Mouse (Mus musculus) heart, postnatal 0 days (tissue): Measurements from ENCODE around the gene Foxp1. TPM values are rescaled to one million over a fixed set of nuclear protein-coding genes. Genes with fewer than 3 reads are reported as not detected.

Source experiments
- ATAC-seq: fragments of 200-750 bp; cut with Nextera tagmentation; 2 replicates; pipeline ENCODE4 v1.8.0; 2017; ENCODE audit warnings: low read depth, moderate number of reproducible peaks, moderate library complexity; ENCODE audit not compliant: insufficient read depth
- DNase-seq: peaks from one replicate; pipeline ENCODE4 v3.0.0-alpha.2; 2016; ENCODE audit warnings: low spot score
- H3K27ac ChIP-seq: fragments of 300-500 bp; sonication (generic); 2 replicates; pipeline ENCODE4 v1.5.1; 2014; ENCODE audit warnings: low read depth, mild to moderate bottlenecking
- H3K27me3 ChIP-seq: fragments of 300-500 bp; sonication (generic); 2 replicates; pipeline ENCODE4 v1.6.1; 2014; ENCODE audit warnings: low read length, mixed read lengths; ENCODE audit not compliant: control insufficient read depth, insufficient read depth
- H3K36me3 ChIP-seq: fragments of 300-500 bp; sonication (generic); replicated peaks from 2 replicates; pipeline ENCODE4 v1.6.1; 2014; ENCODE audit warnings: low read length, mixed read lengths; ENCODE audit not compliant: control insufficient read depth, insufficient read depth
- H3K4me1 ChIP-seq: fragments of 300-500 bp; sonication (generic); 2 replicates; pipeline ENCODE4 v1.6.1; 2014; ENCODE audit warnings: antibody characterized with exemption; ENCODE audit not compliant: control insufficient read depth, insufficient read depth
- H3K4me2 ChIP-seq: fragments of 300-500 bp; sonication (generic); 2 replicates; pipeline ENCODE4 v1.6.1; 2014; ENCODE audit warnings: low read depth, mild to moderate bottlenecking, low read length, moderate library complexity
- H3K4me3 ChIP-seq: fragments of 300-500 bp; sonication (generic); 2 replicates; pipeline ENCODE4 v1.5.1; 2014; ENCODE audit warnings: low read depth, low read length
- H3K9ac ChIP-seq: fragments of 300-500 bp; sonication (generic); replicated peaks from 2 replicates; pipeline ENCODE4 v1.6.1; 2014; ENCODE audit warnings: low read depth, low read length, mixed read lengths
- H3K9me3 ChIP-seq: fragments of 300-500 bp; sonication (generic); replicated peaks from 2 replicates; pipeline ENCODE4 v1.6.1; 2016; ENCODE audit warnings: low read length; ENCODE audit not compliant: control insufficient read depth
- CTCF ChIP-seq: IDR thresholded peaks from 2 replicates; pipeline ENCODE4 v1.5.1; 2016; ENCODE audit warnings: antibody characterized with exemption, control low read depth, low read depth
- EP300 ChIP-seq: IDR thresholded peaks from 2 replicates; pipeline ENCODE4 v1.6.1; 2016; ENCODE audit warnings: antibody characterized with exemption, low read depth
- WGBS: fragments of 180-500 bp; shearing (Covaris S2); extraction: QIAGEN DNeasy Blood & Tissue Kit; methylation state at CpG from one replicate; pipeline ENCODE4 v1.1.7; 2014; 5-methylcytosine and 5-hydroxymethylcytosine counted together
- polyA plus RNA-seq: library from polyadenylated mRNA; unstranded; fragments of >200 nt; fragmentation: Nextera tagmentation; extraction: Ambion mirVana; gene quantifications from 2 replicates; pipeline ENCODE4 v1.2.1, GENCODE M21; 2015
- total RNA-seq: library from RNA; depleted of rRNA; stranded (reverse); fragments of >200 nt; gene quantifications from 2 replicates; pipeline ENCODE4 v1.2.3, GENCODE M21; 2014; ENCODE audit warnings: low replicate concordance

The Foxp1 gene
- total and polyA plus RNA-seq, 2 experiments from 2014 or later, result 40.7 to 88.1 TPM

DNA sequence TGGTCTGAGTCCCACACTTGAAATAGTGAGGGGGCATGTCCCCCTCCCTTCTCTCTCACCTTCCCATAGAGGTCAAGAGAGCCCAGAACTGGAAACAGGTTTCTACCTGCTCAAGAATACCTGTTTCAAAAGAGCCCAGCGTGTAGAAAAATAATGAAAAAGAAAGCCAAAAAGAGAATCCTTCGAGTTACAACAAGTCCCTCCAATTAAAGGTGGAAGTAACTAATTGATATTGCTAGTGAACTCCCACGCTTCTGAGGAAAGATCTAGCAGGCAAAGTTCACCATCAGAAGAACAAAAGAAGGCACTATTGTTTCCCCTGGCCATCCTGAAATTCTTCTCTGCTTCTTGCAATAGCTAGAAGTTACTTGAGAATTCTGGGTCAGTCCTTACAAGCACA lies 153.4 kb downstream of the Foxp1 start:
- H3K4me2 ChIP-seq, result no peak overlapping the region
- DNase-seq, result no peak
- no peaks in the 10 kb centered on the region for H3K27me3 ChIP-seq
- WGBS, result 85% methylated on average over 3 of the region's 3 CpGs
- no peaks in the 10 kb centered on the region for H3K9me3 ChIP-seq
- no peak overlapping the region for H3K4me3 ChIP-seq
- peaks cover 8% of the 10 kb centered on the region; the same call in 1 of the 2 replicates for H3K4me1 ChIP-seq
- no peak for ATAC-seq
- no peak overlapping the region for H3K9ac ChIP-seq
- TF ChIP-seq EP300 (no peak), CTCF (no peak)
- H3K36me3 ChIP-seq, result 0 out of 2 replicates have a peak, but pooled peaks cover 7% of the 10 kb centered on the region
- no peak overlapping the region for H3K27ac ChIP-seq

- TF ChIP-seq CTCF (no peak), EP300 (no peak)
- Histone ChIP-seq H3K9ac (no peak overlapping the region), H3K36me3 (0 out of 2 replicates have a peak, but pooled peaks cover 7% of the 10 kb centered on the region), H3K4me3 (no peak overlapping the region), H3K4me2 (no peak overlapping the region), H3K9me3 (no peaks in the 10 kb centered on the region), H3K4me1 (peaks cover 8% of the 10 kb centered on the region; the same call in 1 of the 2 replicates), H3K27me3 (no peaks in the 10 kb centered on the region), H3K27ac (no peak overlapping the region)
- no peak for DNase-seq
- no peak for ATAC-seq
- 61% methylated on average over 4 of the region's 4 CpGs for WGBS
These were observed 154.3 kb downstream of the Foxp1 start for GRCm38 (mm10) chr6:99368118-99368753.

GRCm38 (mm10) chr6:99364545-99364944 lies 158.0 kb downstream of the Foxp1 start:
- H3K36me3 ChIP-seq, result 0 out of 2 replicates have a peak, but pooled peaks cover 3% of the 10 kb centered on the region
- no peak for TF ChIP-seq CTCF

DNA sequence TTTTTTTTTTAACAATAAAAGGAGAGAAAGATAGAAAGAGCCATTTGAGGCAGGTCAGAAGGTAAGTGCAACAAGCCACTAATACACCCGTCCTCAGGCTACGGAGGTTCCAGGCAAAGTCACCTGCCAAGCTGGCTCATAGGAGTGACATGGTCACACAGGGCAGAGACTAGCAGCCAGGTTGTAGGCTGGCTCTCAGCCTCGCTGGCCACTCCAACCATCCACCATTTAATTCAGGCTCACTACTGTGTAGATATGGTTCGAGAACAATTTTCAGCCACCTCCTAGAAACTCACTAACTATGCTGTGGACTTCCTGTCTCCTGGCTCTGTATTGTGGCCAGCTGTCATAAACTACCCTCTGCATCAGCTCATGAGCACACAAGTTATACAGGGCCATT lies 161.9 kb downstream of the Foxp1 start:
- no peak for ATAC-seq
- H3K27me3 ChIP-seq, result no peaks in the 10 kb centered on the region
- no peak overlapping the region for H3K4me2 ChIP-seq
- H3K27ac ChIP-seq, result peak overlapping the region; percentile 70; the same call in 1 of the 2 replicates
- TF ChIP-seq CTCF (no peak), EP300 (no peak)
- 61% methylated on average over 4 of the region's 4 CpGs for WGBS
- H3K9me3 ChIP-seq, result no peaks in the 10 kb centered on the region
- no peak for DNase-seq
- H3K4me3 ChIP-seq, result no peak overlapping the region
- no peak overlapping the region for H3K9ac ChIP-seq
- H3K4me1 ChIP-seq, result peaks cover 20% of the 10 kb centered on the region
- H3K36me3 ChIP-seq, result no peaks in the 10 kb centered on the region

More at GRCm38 (mm10) chr6:99364545-99364944, 158.0 kb downstream of the Foxp1 start:
- ATAC-seq (no peak), DNase-seq (no peak)
- Histone ChIP-seq H3K27me3 (no peaks in the 10 kb centered on the region), H3K4me1 (peaks cover 7% of the 10 kb centered on the region), H3K4me3 (no peak overlapping the region), H3K4me2 (no peak overlapping the region), H3K9ac (no peak overlapping the region), H3K9me3 (no peaks in the 10 kb centered on the region), H3K27ac (no peak overlapping the region)
- 56% methylated on average over 6 of the region's 6 CpGs for WGBS

- 39% methylated on average over 6 of the region's 6 CpGs for WGBS
- TF ChIP-seq CTCF, result no peak
- TF ChIP-seq EP300, result no peak
- no peaks in the 10 kb centered on the region for H3K27me3 ChIP-seq
- peak overlapping the region; percentile 70 for H3K27ac ChIP-seq
- H3K4me3 ChIP-seq, result no peak overlapping the region
- DNase-seq (peak; percentile 64), ATAC-seq (peak; percentile 60)
- H3K4me2 ChIP-seq, result no peak overlapping the region
- no peaks in the 10 kb centered on the region for H3K36me3 ChIP-seq
- H3K4me1 ChIP-seq, result peaks cover 27% of the 10 kb centered on the region
- no peak overlapping the region for H3K9ac ChIP-seq
- no peaks in the 10 kb centered on the region for H3K9me3 ChIP-seq
These were observed 162.6 kb downstream of the Foxp1 start for GRCm38 (mm10) chr6:99359765-99360499.
